Mouse (Mus musculus) thymus, adult 2 months (tissue): Measurements from ENCODE around the gene Ccdc92b. TPM values are rescaled to one million over a fixed set of nuclear protein-coding genes. Genes with fewer than 3 reads are reported as not detected.

Source experiments
- DNase-seq: peaks from one replicate; pipeline ENCODE4 v3.0.0; 2021
- H3K27ac ChIP-seq: fragments of 200-500 bp; 2 replicates; pipeline ENCODE4 v1.5.1; 2012; ENCODE audit warnings: low read length, control low read depth; ENCODE audit not compliant: control insufficient read depth, insufficient read depth
- H3K27me3 ChIP-seq: fragments of 200-500 bp; 2 replicates; pipeline ENCODE4 v1.6.1; 2012; ENCODE audit warnings: mild to moderate bottlenecking, low read length, moderate library complexity, mixed read lengths; ENCODE audit not compliant: control insufficient read depth, insufficient read depth
- H3K36me3 ChIP-seq: fragments of 200-500 bp; 2 replicates; pipeline ENCODE4 v1.6.1; 2012; ENCODE audit warnings: mild to moderate bottlenecking, low read length, moderate library complexity; ENCODE audit not compliant: control insufficient read depth, insufficient read depth
- H3K4me1 ChIP-seq: fragments of 200-500 bp; replicated peaks from 2 replicates; pipeline ENCODE4 v1.6.1; 2012; ENCODE audit warnings: low read length; ENCODE audit not compliant: control insufficient read depth, insufficient read depth
- H3K4me3 ChIP-seq: fragments of 200-500 bp; 2 replicates; pipeline ENCODE4 v1.5.1; 2012; ENCODE audit warnings: mild to moderate bottlenecking, low read length, control low read depth, moderate library complexity; ENCODE audit not compliant: control insufficient read depth, insufficient read depth
- CTCF ChIP-seq: fragments of 200-500 bp; IDR thresholded peaks from 2 replicates; pipeline ENCODE4 v1.5.1; 2012; ENCODE audit warnings: mild to moderate bottlenecking, control low read depth, low read length, moderate library complexity, borderline replicate concordance; ENCODE audit not compliant: control insufficient read depth, poor library complexity, insufficient read depth; ENCODE audit errors: extremely low read depth
- POLR2A ChIP-seq: fragments of 200-500 bp; IDR thresholded peaks from 2 replicates; pipeline ENCODE4 v1.6.1; 2012; ENCODE audit warnings: mild to moderate bottlenecking, low read length, control low read depth, moderate library complexity; ENCODE audit not compliant: control insufficient read depth, poor library complexity, insufficient read depth; ENCODE audit errors: extremely low read depth
- WGBS: fragments of 180-500 bp; shearing (Covaris S2); methylation state at CpG from one replicate; pipeline ENCODE4 v1.1.7; 2018; 5-methylcytosine and 5-hydroxymethylcytosine counted together
- polyA plus RNA-seq: library from polyadenylated mRNA; depleted of rRNA; stranded (reverse); fragments of >200 nt; gene quantifications from 2 replicates; pipeline ENCODE4 v1.2.3, GENCODE M21; 2012; rRNA removed

Ccdc92b gene
- polyA plus RNA-seq, 1 experiment: 0.22 TPM

DNA sequence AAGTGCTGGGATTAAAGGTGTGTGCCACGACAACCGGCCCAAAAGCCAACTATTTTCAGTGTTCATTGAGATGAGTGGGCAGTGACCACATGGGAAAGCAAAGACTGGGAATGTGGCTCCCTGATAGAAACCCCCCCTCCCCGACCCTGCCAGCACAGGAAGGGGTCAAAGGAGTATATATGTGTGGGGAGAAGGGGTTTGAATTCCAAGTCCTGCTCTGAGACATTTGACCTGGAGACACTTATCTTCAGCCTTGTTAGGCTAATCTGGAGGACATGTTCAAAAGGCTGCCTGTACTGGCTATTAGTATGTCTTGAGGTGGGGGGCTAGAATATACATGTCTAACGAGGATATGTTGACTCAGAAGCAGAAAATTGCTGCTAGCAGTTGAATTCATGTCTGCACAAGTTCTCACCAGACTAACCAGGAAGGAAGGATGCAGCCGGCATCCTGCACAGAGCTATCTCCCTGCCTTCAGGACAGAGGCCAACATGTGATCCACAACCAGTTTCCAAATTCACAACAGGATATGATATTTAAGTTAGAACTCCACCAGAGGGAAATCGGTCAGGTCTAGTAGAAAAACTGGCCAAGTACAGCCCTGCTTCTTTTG is 53.6 kb downstream of the Ccdc92b start:
- Histone ChIP-seq H3K27ac (no peak overlapping the region), H3K4me1 (no peaks in the 10 kb centered on the region), H3K27me3 (no peaks in the 10 kb centered on the region), H3K36me3 (peaks cover 34% of the 10 kb centered on the region), H3K4me3 (no peak overlapping the region)
- no peak for DNase-seq
- no peak for TF ChIP-seq CTCF
- TF ChIP-seq POLR2A: no peak
- WGBS: 90% methylated on average over 6 of the region's 6 CpGs

DNA sequence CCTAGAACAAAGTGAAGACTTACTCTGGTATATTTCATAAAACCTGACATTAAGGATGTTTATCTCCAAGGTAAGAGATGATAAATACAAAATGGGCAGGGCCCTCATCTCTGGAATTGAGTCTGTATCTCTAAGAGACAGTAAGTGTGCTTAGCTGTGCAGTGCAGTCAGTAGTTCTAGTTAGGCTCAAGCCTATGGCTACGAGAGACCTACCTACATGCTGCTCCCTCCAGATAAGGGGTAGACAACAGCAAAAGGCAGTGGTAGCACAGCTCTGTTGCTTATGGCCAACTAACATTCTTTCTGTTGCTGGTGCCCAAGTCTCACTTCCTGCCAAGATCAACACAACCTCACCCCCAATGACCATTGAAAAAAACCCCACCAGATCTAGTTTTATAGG is 54.2 kb downstream of the Ccdc92b start:
- TF ChIP-seq CTCF: no peak
- no peak for TF ChIP-seq POLR2A
- no peaks in the 10 kb centered on the region for H3K4me1 ChIP-seq
- 89% methylated on average over 1 of the region's 1 CpGs for WGBS
- no peaks in the 10 kb centered on the region for H3K27me3 ChIP-seq
- no peak for DNase-seq
- no peak overlapping the region for H3K27ac ChIP-seq
- H3K36me3 ChIP-seq: peaks cover 39% of the 10 kb centered on the region
- H3K4me3 ChIP-seq: no peak overlapping the region

GRCm38 (mm10) chr11:74674713-74675112 is 55.3 kb downstream of the Ccdc92b start:
- WGBS: 97% methylated on average over 8 of the region's 8 CpGs
- no peaks in the 10 kb centered on the region for H3K4me1 ChIP-seq
- no peak for TF ChIP-seq CTCF
- TF ChIP-seq POLR2A: no peak
- H3K27me3 ChIP-seq: no peaks in the 10 kb centered on the region
- no peak overlapping the region for H3K27ac ChIP-seq
- H3K4me3 ChIP-seq: no peak overlapping the region
- H3K36me3 ChIP-seq: peaks cover 51% of the 10 kb centered on the region
- DNase-seq: no peak

DNA sequence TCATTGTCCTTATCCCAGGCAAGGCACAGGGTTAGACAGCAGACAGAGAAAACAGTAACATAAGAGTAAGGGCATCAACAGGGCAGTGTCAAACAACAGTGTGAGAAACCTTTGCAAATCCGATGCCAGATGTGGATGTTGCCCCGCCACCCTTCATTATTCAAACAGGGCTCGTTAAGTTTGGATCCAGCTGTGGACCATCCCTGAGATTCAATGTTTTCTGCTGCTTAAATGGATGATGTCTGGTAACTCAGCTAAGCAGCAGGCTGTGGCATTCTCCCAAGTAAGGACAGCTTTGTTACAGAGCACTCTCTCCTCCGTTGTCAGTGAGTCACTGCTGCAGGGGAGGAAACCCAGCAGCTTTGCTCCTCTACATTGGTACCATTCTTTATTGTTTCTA is 55.8 kb downstream of the Ccdc92b start:
- no peaks in the 10 kb centered on the region for H3K4me1 ChIP-seq
- 95% methylated on average over 4 of the region's 4 CpGs for WGBS
- no peak for DNase-seq

More for the DNA sequence above, 55.8 kb downstream of the Ccdc92b start:
- Histone ChIP-seq H3K27me3 (no peaks in the 10 kb centered on the region), H3K4me3 (no peak overlapping the region), H3K36me3 (peaks cover 55% of the 10 kb centered on the region), H3K27ac (no peak overlapping the region)
- TF ChIP-seq CTCF (no peak), POLR2A (no peak)

Other genes starting within 250 kb of the Ccdc92b start
- 6.0 and 7.0 TPM in 2 replicates for gene Rap1gap2, start 8.7 kb upstream of the Ccdc92b start, polyA plus RNA-seq
- 43.2 and 46.6 TPM in 2 replicates for gene Cluh, start 29.9 kb downstream of the Ccdc92b start, polyA plus RNA-seq
- gene Pafah1b1, start 105.1 kb downstream of the Ccdc92b start, polyA plus RNA-seq: 24.4 and 27.2 TPM in 2 replicates
- 3.2 and 5.3 TPM in 2 replicates for gene Mettl16, start 151.2 kb downstream of the Ccdc92b start, polyA plus RNA-seq
- gene Mnt, start 211.3 kb downstream of the Ccdc92b start, polyA plus RNA-seq: 39.9 and 48.4 TPM in 2 replicates